Mouse (Mus musculus): ENCODE measurements around the gene Elfn2.
A peak's percentile ranks its signal among the peaks of the same experiment; 100 is the strongest.

The Elfn2 gene

DNA sequence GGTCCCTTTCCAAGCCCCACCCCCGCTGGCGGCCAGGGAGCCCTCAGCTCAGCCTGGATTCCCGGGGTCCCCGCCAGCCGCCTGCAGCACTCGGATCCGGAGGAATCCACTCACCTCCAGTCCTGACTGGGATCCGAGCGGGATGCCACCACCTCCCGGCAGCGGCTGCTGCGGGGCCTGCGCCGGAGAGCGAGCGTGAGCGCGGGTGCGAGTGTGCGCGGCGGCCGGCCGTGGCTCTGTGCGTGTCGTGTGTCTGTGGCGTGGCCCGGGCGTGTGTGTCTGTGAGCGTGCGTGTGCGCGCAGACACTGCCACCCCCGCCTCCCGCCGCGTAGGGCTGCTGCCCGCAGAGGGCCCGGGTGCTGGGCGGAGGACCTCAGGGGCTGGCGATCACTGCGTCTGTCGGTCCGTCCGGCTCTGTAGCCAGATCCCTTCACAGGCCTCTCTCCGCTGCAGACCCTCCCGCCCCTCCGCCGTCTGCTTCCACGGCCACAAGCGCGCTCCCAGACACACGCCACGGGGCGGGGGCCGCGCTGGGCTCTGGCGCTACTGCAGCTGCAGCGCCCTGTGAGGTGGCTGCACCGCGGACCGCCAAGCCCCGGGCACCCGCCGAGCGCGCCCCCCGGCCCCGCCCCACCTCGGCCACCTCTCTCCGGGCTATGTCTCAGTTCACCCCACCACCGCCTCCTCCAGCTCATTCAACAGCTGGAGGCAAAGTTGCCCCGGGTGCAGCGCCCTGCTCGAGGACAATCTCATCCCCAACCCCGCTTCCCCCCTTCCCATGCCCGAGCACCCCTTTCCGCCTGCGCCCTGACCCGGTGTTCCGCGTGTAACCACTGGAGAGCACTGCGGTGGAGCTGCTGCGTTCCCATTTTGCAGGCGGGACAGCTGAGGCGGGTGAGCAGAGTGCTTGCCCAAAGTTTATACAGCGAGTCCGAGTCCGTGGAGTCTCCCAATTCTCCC is at the start of gene Elfn2:
Gene Elfn2 (minus strand): TSS at position 482 of the 961 bp plus-strand sequence.
- DNase-seq (ENCODE audit: low read depth in 1 of 2, low spot score in 2 of 2): no peak

DNA sequence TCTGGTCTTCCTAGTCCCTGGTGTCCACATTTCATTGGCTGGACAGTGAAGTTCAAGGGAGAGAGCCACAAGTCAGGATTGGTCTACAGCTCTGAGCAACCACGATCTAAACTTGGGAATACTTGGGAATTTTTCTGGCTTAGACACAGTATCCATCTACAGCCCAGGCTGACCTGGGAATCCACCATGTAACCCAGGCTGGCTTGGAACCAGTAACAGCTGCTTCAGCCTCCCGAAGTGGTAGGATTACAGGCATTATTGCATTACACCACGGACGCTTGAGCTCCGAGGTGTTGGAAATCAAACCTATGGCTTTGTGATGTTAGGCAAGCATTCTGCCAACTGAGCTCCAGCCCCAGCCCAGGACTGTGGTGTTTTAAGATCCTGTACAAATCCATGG is 45.1 kb upstream of the Elfn2 start:
- DNase-seq (ENCODE audit: low read depth in 1 of 2, low spot score in 2 of 2): no peak

- no peak for DNase-seq (ENCODE audit: low read depth in 1 of 2, low spot score in 2 of 2)
Observed at GRCm38 (mm10) chr15:78763210-78763609, 44.6 kb upstream of the Elfn2 start.

- DNase-seq (ENCODE audit: low read depth in 1 of 2, low spot score in 2 of 2): no peak
Observed at GRCm38 (mm10) chr15:78761112-78761511, 42.5 kb upstream of the Elfn2 start.

GRCm38 (mm10) chr15:78758132-78758531 is 39.6 kb upstream of the Elfn2 start:
- no peak for DNase-seq (ENCODE audit: low read depth in 1 of 2, low spot score in 2 of 2)

DNA sequence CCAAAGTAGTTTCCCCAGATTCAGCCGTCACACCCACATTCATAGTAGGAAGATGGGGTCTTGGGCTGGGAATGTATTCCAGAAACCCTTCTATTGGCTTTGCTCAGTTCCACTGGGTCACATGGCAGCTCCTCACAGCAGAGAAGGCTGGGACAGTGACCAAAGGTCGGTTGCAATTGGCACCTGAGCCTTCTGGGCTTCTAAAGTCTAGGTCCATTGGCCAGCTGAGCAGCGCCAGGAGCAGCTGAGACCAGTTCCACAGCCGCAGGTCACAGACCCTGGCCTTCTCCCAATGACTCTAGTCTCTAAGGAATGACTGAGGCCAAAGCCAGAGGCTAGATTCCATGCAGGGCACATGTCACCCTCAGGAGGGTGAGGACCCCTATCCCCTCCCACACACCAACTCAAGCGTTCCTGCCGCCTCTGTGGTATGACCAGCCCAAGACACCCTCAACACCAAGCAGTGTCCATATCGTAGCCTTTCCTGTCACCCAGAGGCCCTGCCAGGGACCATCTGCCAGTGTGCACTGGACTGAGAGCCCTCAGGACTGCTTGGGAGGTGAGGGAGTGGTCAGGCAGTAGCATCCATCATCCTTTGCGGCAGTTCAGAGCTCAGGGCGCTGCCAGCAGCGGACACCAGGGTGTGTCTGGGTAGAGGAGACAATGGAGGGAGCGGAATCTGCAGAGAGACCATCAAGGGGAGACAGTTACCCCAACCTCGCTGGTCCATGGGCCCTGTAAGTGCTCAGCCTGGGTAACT is 37.6 kb upstream of the Elfn2 start:
- no peak for DNase-seq (ENCODE audit: low read depth in 1 of 2, low spot score in 2 of 2)

DNA sequence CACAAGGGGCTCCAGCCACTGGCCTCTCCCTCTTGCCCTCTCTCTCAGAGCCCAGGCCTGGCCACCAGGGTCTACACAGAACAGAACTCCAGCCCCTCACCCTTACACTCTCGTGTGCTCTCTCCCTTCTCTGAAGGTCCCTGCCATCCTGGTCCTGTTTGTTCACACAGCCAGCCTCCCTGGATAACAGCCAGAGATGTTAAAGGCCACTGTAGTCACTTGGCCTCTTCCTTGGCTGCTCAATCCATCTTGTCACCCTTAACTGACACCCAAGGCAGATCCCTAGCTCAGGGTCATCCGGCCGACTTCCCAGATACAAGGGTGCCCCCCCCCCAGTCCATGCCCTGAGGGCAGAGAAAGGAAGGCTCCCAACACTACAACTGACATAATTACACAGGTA is 36.7 kb upstream of the Elfn2 start:
- DNase-seq (ENCODE audit: low read depth in 1 of 2, low spot score in 2 of 2): no peak

- DNase-seq (ENCODE audit: low read depth in 1 of 2, low spot score in 2 of 2): no peak
Observed at GRCm38 (mm10) chr15:78754144-78754543, 35.6 kb upstream of the Elfn2 start.

DNA sequence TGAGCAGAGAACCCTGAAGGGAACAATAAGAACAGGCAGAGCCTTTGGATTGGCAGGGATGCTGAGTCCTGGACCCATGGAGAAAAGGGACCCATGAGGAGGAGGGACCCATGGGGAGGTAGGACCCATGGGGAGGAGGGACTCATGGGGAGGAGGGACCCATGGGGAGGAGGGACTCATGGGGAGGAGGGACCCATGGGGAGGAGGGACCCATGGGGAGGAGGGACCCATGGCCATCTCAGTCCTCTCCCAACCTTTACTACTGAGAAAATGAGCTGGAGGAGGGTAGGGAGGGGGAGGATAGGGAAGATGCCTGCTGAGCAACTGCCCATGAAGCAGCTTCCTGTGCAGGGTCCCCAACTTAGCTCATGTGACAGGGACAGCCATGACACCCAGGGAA is 34.4 kb upstream of the Elfn2 start:
- no peak for DNase-seq (ENCODE audit: low read depth in 1 of 2, low spot score in 2 of 2)

- no peak for DNase-seq (ENCODE audit: low read depth in 1 of 2, low spot score in 2 of 2)
Observed at GRCm38 (mm10) chr15:78750608-78751350, 32.2 kb upstream of the Elfn2 start.

- DNase-seq (ENCODE audit: low read depth in 1 of 2, low spot score in 2 of 2): no peak
Observed at GRCm38 (mm10) chr15:78749855-78750254, 31.3 kb upstream of the Elfn2 start.

DNA sequence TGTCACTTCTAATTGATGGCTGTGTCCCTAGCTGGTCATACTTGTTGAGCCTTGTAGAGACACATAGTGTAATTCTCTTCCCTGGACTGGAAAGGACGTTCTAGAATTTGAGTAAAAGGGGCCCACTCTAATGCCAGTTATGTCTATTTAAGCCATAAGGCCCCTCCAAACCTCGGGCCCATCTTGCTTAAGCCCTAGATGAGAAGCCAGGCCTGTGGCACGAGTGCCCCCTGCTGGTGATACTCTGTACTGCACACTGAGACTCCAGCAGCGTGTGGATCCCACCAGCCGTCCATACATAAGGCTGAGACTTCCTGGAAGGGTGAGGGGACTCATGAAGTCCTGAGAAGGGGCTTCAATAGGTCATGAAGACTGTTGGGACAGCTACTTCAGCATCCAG is 25.6 kb upstream of the Elfn2 start:
- peak; percentile 35 to 68 for DNase-seq (ENCODE audit: low read depth in 1 of 2, low spot score in 2 of 2)

DNA sequence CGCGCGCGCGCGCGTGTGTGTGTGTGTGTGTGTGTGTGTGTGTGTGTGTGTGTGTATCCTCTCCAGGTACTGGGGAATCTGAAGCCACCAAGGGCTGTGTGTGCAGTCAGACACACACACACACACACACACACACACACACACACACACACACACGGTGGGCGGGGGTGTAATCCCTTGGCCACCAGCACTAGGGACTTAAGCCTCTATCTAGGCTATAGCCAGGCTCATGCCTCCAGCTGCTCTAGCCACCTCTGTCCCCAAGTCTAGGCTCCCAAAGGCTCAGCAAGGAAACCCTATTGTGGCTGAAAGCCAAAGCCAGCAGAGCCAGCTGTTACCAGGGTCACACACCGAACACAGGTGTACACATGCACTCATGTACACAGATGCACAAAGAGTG is 24.3 kb upstream of the Elfn2 start:
- DNase-seq (ENCODE audit: low read depth in 1 of 2, low spot score in 2 of 2): no peak

- DNase-seq (ENCODE audit: low read depth in 1 of 2, low spot score in 2 of 2): no peak
Observed at GRCm38 (mm10) chr15:78740662-78741061, 22.1 kb upstream of the Elfn2 start.

- no peak for DNase-seq (ENCODE audit: low read depth in 1 of 2, low spot score in 2 of 2)
Observed at GRCm38 (mm10) chr15:78737146-78737545, 18.6 kb upstream of the Elfn2 start.

- no peak for DNase-seq (ENCODE audit: low read depth in 1 of 2, low spot score in 2 of 2)
Observed at GRCm38 (mm10) chr15:78736681-78737100, 18.1 kb upstream of the Elfn2 start.

DNA sequence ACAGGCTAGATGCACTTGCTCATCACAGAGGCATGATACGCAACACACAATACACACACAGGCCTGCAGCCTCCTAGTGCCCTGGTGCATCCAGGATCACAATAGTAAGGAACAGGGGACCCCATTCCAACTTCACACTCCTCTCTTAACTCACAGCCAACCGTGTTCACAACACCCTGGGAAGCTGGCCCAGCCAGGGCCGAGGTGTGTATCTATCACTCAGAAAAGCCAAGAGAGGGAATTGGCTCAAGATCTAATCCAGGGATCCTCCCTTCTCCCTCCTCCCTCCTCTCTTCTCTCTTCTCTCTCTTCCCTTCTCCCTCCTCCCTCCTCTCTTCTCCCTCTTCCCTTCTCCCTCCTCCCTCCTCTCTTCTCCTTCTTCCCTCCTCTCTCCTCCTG is 17.6 kb upstream of the Elfn2 start:
- DNase-seq (ENCODE audit: low read depth in 1 of 2, low spot score in 2 of 2): no peak

- no peak for DNase-seq (ENCODE audit: low read depth in 1 of 2, low spot score in 2 of 2)
Observed at GRCm38 (mm10) chr15:78735431-78736180, 17.0 kb upstream of the Elfn2 start.

DNA sequence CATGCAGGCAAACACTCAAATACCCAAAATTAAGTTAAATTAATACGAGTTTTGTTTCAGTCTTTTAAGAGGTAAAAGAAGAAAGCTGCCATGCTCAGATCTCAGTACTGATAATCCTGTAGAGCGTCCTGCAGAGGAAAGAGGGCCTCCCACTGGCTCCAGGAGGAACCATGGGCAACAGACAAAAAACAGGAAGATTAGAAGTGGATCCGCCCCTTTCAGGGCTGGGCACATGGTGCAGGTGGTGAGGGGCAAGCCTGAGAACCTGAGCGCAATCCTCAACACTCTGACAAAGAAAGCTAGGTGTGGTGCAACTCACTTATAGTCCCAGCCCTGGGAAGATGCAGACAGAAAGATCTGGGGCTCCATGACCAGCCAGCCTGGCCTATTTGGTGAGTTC is 13.3 kb upstream of the Elfn2 start:
- DNase-seq (ENCODE audit: low read depth in 1 of 2, low spot score in 2 of 2): no peak

DNA sequence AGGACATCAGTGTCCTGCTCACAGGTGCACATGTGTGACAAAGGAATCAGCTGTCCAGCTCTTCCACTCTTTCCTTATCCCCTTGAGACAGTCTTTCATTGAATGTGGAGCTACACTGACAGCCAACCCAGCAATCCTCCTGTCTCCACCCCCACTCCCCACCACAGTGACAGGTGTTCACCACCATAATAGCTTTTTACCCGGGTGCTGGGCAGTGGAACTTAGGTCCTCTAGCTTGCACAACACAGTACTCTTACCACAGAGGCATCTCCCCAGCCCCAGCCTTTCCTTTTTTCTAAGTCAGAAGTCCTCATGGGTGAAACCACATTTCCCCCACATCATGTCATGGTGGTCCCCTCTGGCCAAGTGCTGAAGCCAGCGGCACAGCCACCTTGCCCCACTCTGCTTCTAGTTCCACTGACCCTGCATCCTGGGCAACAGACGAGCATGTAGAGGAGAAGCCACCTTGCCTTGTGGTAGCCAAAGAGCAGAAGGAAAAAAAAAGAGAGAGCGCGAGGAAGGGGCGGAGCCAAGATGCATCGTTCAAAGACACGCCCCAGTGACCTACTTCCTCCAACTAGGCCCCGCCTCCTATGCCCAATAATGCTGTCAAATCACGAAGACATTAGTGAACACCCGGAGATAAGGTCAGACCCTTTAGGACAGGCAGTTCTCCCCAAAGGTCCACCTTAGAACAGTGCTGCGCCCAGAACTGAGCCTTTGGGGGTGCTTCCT is 11.9 kb upstream of the Elfn2 start:
- DNase-seq (ENCODE audit: low read depth in 1 of 2, low spot score in 2 of 2): no peak

All from monocyte, adult 2 months (primary cell).